Mouse (Mus musculus) heart, embryonic 16.5 days (tissue): ENCODE results near the gene Adgrl3. TPM values are rescaled to one million over a fixed set of nuclear protein-coding genes. Genes with fewer than 3 reads are reported as not detected.

ENCODE experiments used
- ATAC-seq: fragments of 200-750 bp; cut with Nextera tagmentation; replicated peaks from 2 replicates; pipeline ENCODE4 v1.8.0; 2017; ENCODE audit warnings: moderate number of reproducible peaks; ENCODE audit not compliant: insufficient read depth, low FRiP score; ENCODE audit errors: extremely low read depth
- H3K27ac ChIP-seq: fragments of 300-500 bp; sonication (generic); 2 replicates; pipeline ENCODE4 v1.5.1; 2014; ENCODE audit warnings: mild to moderate bottlenecking, low read length, control low read depth, moderate library complexity
- H3K27me3 ChIP-seq: fragments of 300-500 bp; sonication (generic); 2 replicates; pipeline ENCODE4 v1.6.1; 2014; ENCODE audit warnings: low read length, mixed read lengths; ENCODE audit not compliant: control insufficient read depth, insufficient read depth
- H3K36me3 ChIP-seq: fragments of 300-500 bp; sonication (generic); 2 replicates; pipeline ENCODE4 v1.6.1; 2014; ENCODE audit not compliant: control insufficient read depth, insufficient read depth
- H3K4me1 ChIP-seq: fragments of 300-500 bp; sonication (generic); 2 replicates; pipeline ENCODE4 v1.6.1; 2014; ENCODE audit warnings: low read length, mixed read lengths; ENCODE audit not compliant: control insufficient read depth, insufficient read depth
- H3K4me2 ChIP-seq: fragments of 300-500 bp; sonication (generic); 2 replicates; pipeline ENCODE4 v1.6.1; 2014; ENCODE audit warnings: low read depth, mild to moderate bottlenecking, control low read depth, low read length
- H3K4me3 ChIP-seq: fragments of 300-500 bp; sonication (generic); 2 replicates; pipeline ENCODE4 v1.5.1; 2014; ENCODE audit warnings: mild to moderate bottlenecking, control low read depth, low read length
- H3K9ac ChIP-seq: fragments of 300-500 bp; sonication (generic); 2 replicates; pipeline ENCODE4 v1.6.1; 2014; ENCODE audit warnings: low read length, control low read depth
- H3K9me3 ChIP-seq: fragments of 300-500 bp; sonication (generic); replicated peaks from 2 replicates; pipeline ENCODE4 v1.6.1; 2016; ENCODE audit warnings: low read length; ENCODE audit not compliant: control insufficient read depth
- WGBS: fragments of 180-500 bp; shearing (Covaris S2); extraction: QIAGEN DNeasy Blood & Tissue Kit; methylation state at CpG from one replicate; pipeline ENCODE4 v1.1.7; 2014; 5-methylcytosine and 5-hydroxymethylcytosine counted together
- polyA plus RNA-seq: library from polyadenylated mRNA; unstranded; fragments of >200 nt; fragmentation: Nextera tagmentation; extraction: Ambion mirVana; gene quantifications from 2 replicates; pipeline ENCODE4 v1.2.1, GENCODE M21; 2015

The Adgrl3 gene
- polyA plus RNA-seq, 1 experiment from 2014 or later = 3.6 TPM

GRCm38 (mm10) chr5:81159013-81159412, 139.1 kb downstream of the Adgrl3 start:
- Histone ChIP-seq H3K4me1 (no peaks in the 10 kb centered on the region), H3K4me2 (no peak overlapping the region), H3K36me3 (no peaks in the 10 kb centered on the region), H3K9me3 (no peaks in the 10 kb centered on the region), H3K27me3 (no peaks in the 10 kb centered on the region), H3K4me3 (no peak overlapping the region), H3K27ac (no peak overlapping the region), H3K9ac (no peak overlapping the region)
- WGBS = 85% methylated on average over 12 of the region's 12 CpGs
- ATAC-seq = no peak

GRCm38 (mm10) chr5:81160431-81160830, 140.5 kb downstream of the Adgrl3 start:
- ATAC-seq = no peak
- Histone ChIP-seq H3K4me1 (no peaks in the 10 kb centered on the region), H3K27ac (no peak overlapping the region), H3K4me2 (no peak overlapping the region), H3K9ac (no peak overlapping the region), H3K36me3 (no peaks in the 10 kb centered on the region), H3K27me3 (no peaks in the 10 kb centered on the region), H3K9me3 (no peaks in the 10 kb centered on the region), H3K4me3 (no peak overlapping the region)
- WGBS = 83% methylated on average over 6 of the region's 6 CpGs

- Histone ChIP-seq H3K9ac (no peak overlapping the region), H3K36me3 (no peaks in the 10 kb centered on the region), H3K4me2 (no peak overlapping the region), H3K27ac (no peak overlapping the region), H3K27me3 (no peaks in the 10 kb centered on the region), H3K4me1 (no peaks in the 10 kb centered on the region), H3K9me3 (no peaks in the 10 kb centered on the region), H3K4me3 (no peak overlapping the region)
- WGBS = 44% methylated on average over 4 of the region's 4 CpGs
- ATAC-seq = no peak
Observed at GRCm38 (mm10) chr5:81188871-81189485, 169.0 kb downstream of the Adgrl3 start.

GRCm38 (mm10) chr5:81200354-81200753, 180.4 kb downstream of the Adgrl3 start:
- H3K9ac ChIP-seq = no peak overlapping the region
- H3K27me3 ChIP-seq = no peaks in the 10 kb centered on the region
- no peaks in the 10 kb centered on the region for H3K36me3 ChIP-seq
- H3K4me1 ChIP-seq = no peaks in the 10 kb centered on the region
- no peaks in the 10 kb centered on the region for H3K9me3 ChIP-seq
- H3K4me3 ChIP-seq = no peak overlapping the region
- H3K27ac ChIP-seq = no peak overlapping the region
- no peak overlapping the region for H3K4me2 ChIP-seq
- ATAC-seq = no peak

- H3K27ac ChIP-seq = no peak overlapping the region
- no peaks in the 10 kb centered on the region for H3K9me3 ChIP-seq
- no peaks in the 10 kb centered on the region for H3K36me3 ChIP-seq
- no peaks in the 10 kb centered on the region for H3K27me3 ChIP-seq
- H3K9ac ChIP-seq = no peak overlapping the region
- no peaks in the 10 kb centered on the region for H3K4me1 ChIP-seq
- H3K4me3 ChIP-seq = no peak overlapping the region
- no peak for ATAC-seq
- 81% methylated on average over 4 of the region's 4 CpGs for WGBS
- no peak overlapping the region for H3K4me2 ChIP-seq
Observed at GRCm38 (mm10) chr5:81201885-81202284, 181.9 kb downstream of the Adgrl3 start.

GRCm38 (mm10) chr5:81218500-81219057, 198.6 kb downstream of the Adgrl3 start:
- 79% methylated on average over 2 of the region's 2 CpGs for WGBS

GRCm38 (mm10) chr5:81224465-81224864, 204.5 kb downstream of the Adgrl3 start:
- ATAC-seq = no peak
- Histone ChIP-seq H3K36me3 (no peaks in the 10 kb centered on the region), H3K9ac (no peak overlapping the region), H3K4me1 (no peaks in the 10 kb centered on the region), H3K4me2 (no peak overlapping the region), H3K4me3 (no peak overlapping the region), H3K27ac (no peak overlapping the region), H3K27me3 (no peaks in the 10 kb centered on the region), H3K9me3 (no peaks in the 10 kb centered on the region)
- WGBS = 85% methylated on average over 6 of the region's 6 CpGs

More at GRCm38 (mm10) chr5:81218500-81219057, 198.6 kb downstream of the Adgrl3 start:
- no peaks in the 10 kb centered on the region for H3K27me3 ChIP-seq
- no peak overlapping the region for H3K9ac ChIP-seq
- no peak for ATAC-seq
- H3K4me3 ChIP-seq = no peak overlapping the region
- H3K4me1 ChIP-seq = no peaks in the 10 kb centered on the region
- no peaks in the 10 kb centered on the region for H3K36me3 ChIP-seq
- H3K27ac ChIP-seq = no peak overlapping the region
- no peak overlapping the region for H3K4me2 ChIP-seq
- H3K9me3 ChIP-seq = no peaks in the 10 kb centered on the region

GRCm38 (mm10) chr5:81225486-81225885, 205.5 kb downstream of the Adgrl3 start:
- ATAC-seq = no peak
- Histone ChIP-seq H3K36me3 (no peaks in the 10 kb centered on the region), H3K4me2 (no peak overlapping the region), H3K4me3 (no peak overlapping the region), H3K9me3 (no peaks in the 10 kb centered on the region), H3K4me1 (no peaks in the 10 kb centered on the region), H3K27me3 (no peaks in the 10 kb centered on the region), H3K27ac (no peak overlapping the region), H3K9ac (no peak overlapping the region)
- WGBS = 89% methylated on average over 2 of the region's 2 CpGs

GRCm38 (mm10) chr5:81227256-81227655, 207.3 kb downstream of the Adgrl3 start:
- Histone ChIP-seq H3K4me2 (no peak overlapping the region), H3K36me3 (no peaks in the 10 kb centered on the region), H3K9me3 (no peaks in the 10 kb centered on the region), H3K4me3 (no peak overlapping the region), H3K9ac (no peak overlapping the region), H3K27me3 (no peaks in the 10 kb centered on the region), H3K27ac (no peak overlapping the region), H3K4me1 (no peaks in the 10 kb centered on the region)
- ATAC-seq = no peak
